Mouse (Mus musculus): ENCODE measurements around the gene Cbx4. TPM values are rescaled to one million over a fixed set of nuclear protein-coding genes. Genes with fewer than 3 reads are reported as not detected.
A peak's percentile ranks its signal among the peaks of the same experiment; 100 is the strongest.

Gene Cbx4
- polyA plus RNA-seq, 1 experiment from 2014 or later: 12.7 TPM

- under 1% methylated on average over 63 of the region's 63 CpGs for WGBS
- Histone ChIP-seq H3K4me3 (replicated peaks) (peak within 1 kb of the TSS; percentile 81), H3K9me3 (no peaks in the 10 kb centered on the region), H3K27me3 (peaks cover 82% of the 10 kb centered on the region), H3K4me2 (peak within 1 kb of the TSS; percentile 96), H3K9ac (peak within 1 kb of the TSS; percentile 88), H3K27ac (peak within 1 kb of the TSS; percentile 92), H3K4me1 (peaks cover 70% of the 10 kb centered on the region), H3K36me3 (replicated peaks) (peaks cover 10% of the 10 kb centered on the region)
- ATAC-seq (ENCODE audit: low FRiP score): peak; percentile 93
Measured at GRCm38 (mm10) chr11:119040600-119041324, 45.3 kb downstream of the Cbx4 start, which contains the start of gene Cbx8. Gene Cbx8 (minus strand): TSS chr11:119040969.

- H3K9ac ChIP-seq: peak overlapping the region; percentile 88
- H3K4me3 ChIP-seq (replicated peaks): peak overlapping the region; percentile 81
- peaks cover 76% of the 10 kb centered on the region for H3K4me1 ChIP-seq
- H3K4me2 ChIP-seq: peak overlapping the region; percentile 86
- 3% methylated on average over 21 of the region's 21 CpGs for WGBS
- peaks cover 10% of the 10 kb centered on the region for H3K36me3 ChIP-seq (replicated peaks)
- H3K27me3 ChIP-seq: peaks cover 82% of the 10 kb centered on the region
- no peaks in the 10 kb centered on the region for H3K9me3 ChIP-seq
- peak overlapping the region; percentile 92 for H3K27ac ChIP-seq
- ATAC-seq (ENCODE audit: low FRiP score): no peak
Measured at GRCm38 (mm10) chr11:119039732-119040512, 46.1 kb downstream of the Cbx4 start.

GRCm38 (mm10) chr11:119038744-119039484 is 47.1 kb downstream of the Cbx4 start:
- no peaks in the 10 kb centered on the region for H3K9me3 ChIP-seq
- H3K27me3 ChIP-seq: peaks cover 81% of the 10 kb centered on the region
- H3K4me1 ChIP-seq: peaks cover 79% of the 10 kb centered on the region
- peak overlapping the region; percentile 88; the same call in 1 of the 2 replicates for H3K9ac ChIP-seq
- ATAC-seq (ENCODE audit: low FRiP score): no peak
- WGBS: 27% methylated on average over 22 of the region's 22 CpGs
- H3K36me3 ChIP-seq (replicated peaks): peaks cover 10% of the 10 kb centered on the region
- H3K4me2 ChIP-seq: peak overlapping the region; percentile 86
- peak overlapping the region; percentile 16 for H3K4me3 ChIP-seq (replicated peaks)
- H3K27ac ChIP-seq: no peak overlapping the region

- no peaks in the 10 kb centered on the region for H3K9me3 ChIP-seq
- H3K27me3 ChIP-seq: peaks cover 76% of the 10 kb centered on the region
- H3K4me1 ChIP-seq: peaks cover 78% of the 10 kb centered on the region
- H3K9ac ChIP-seq: peak overlapping the region; percentile 67
- H3K36me3 ChIP-seq (replicated peaks): peaks cover 10% of the 10 kb centered on the region
- no peak for ATAC-seq (ENCODE audit: low FRiP score)
- H3K4me3 ChIP-seq (replicated peaks): peak overlapping the region; percentile 48
- no peak overlapping the region for H3K27ac ChIP-seq
- WGBS: 2% methylated on average over 18 of the region's 18 CpGs
- peak overlapping the region; percentile 83 for H3K4me2 ChIP-seq
Measured at GRCm38 (mm10) chr11:119037780-119038401, 48.1 kb downstream of the Cbx4 start.

- H3K4me2 ChIP-seq: peak overlapping the region; percentile 83
- H3K9me3 ChIP-seq: no peaks in the 10 kb centered on the region
- WGBS: under 1% methylated on average over 57 of the region's 57 CpGs
- H3K4me3 ChIP-seq (replicated peaks): peak overlapping the region; percentile 48
- ATAC-seq (ENCODE audit: low FRiP score): no peak
- H3K4me1 ChIP-seq: peaks cover 72% of the 10 kb centered on the region
- H3K9ac ChIP-seq: peak overlapping the region; percentile 67
- no peak overlapping the region for H3K27ac ChIP-seq
- H3K36me3 ChIP-seq (replicated peaks): peaks cover 10% of the 10 kb centered on the region
- peaks cover 68% of the 10 kb centered on the region for H3K27me3 ChIP-seq
Measured at GRCm38 (mm10) chr11:119036934-119037779, 48.9 kb downstream of the Cbx4 start.

GRCm38 (mm10) chr11:119036447-119036846 is 49.6 kb downstream of the Cbx4 start:
- Histone ChIP-seq H3K36me3 (replicated peaks) (peaks cover 10% of the 10 kb centered on the region), H3K27me3 (peaks cover 61% of the 10 kb centered on the region), H3K4me2 (peak overlapping the region; percentile 83), H3K27ac (no peak overlapping the region), H3K9me3 (no peaks in the 10 kb centered on the region), H3K4me1 (peaks cover 65% of the 10 kb centered on the region), H3K9ac (no peak overlapping the region), H3K4me3 (replicated peaks) (no peak overlapping the region)
- ATAC-seq (ENCODE audit: low FRiP score): no peak
- WGBS: under 1% methylated on average over 15 of the region's 15 CpGs

GRCm38 (mm10) chr11:119035686-119036165 is 50.3 kb downstream of the Cbx4 start:
- Histone ChIP-seq H3K4me1 (peaks cover 64% of the 10 kb centered on the region), H3K9ac (no peak overlapping the region), H3K9me3 (no peaks in the 10 kb centered on the region), H3K4me2 (peak overlapping the region; percentile 45; the same call in 1 of the 2 replicates), H3K27me3 (peaks cover 60% of the 10 kb centered on the region), H3K36me3 (replicated peaks) (peaks cover 12% of the 10 kb centered on the region), H3K27ac (no peak overlapping the region), H3K4me3 (replicated peaks) (peak overlapping the region; percentile 19)
- no peak for ATAC-seq (ENCODE audit: low FRiP score)
- WGBS: 1% methylated on average over 21 of the region's 21 CpGs

GRCm38 (mm10) chr11:119035094-119035685 is 50.8 kb downstream of the Cbx4 start:
- Histone ChIP-seq H3K4me1 (peaks cover 63% of the 10 kb centered on the region), H3K4me2 (peak overlapping the region; percentile 45; the same call in 1 of the 2 replicates), H3K27me3 (peaks cover 60% of the 10 kb centered on the region), H3K4me3 (replicated peaks) (peak overlapping the region; percentile 19), H3K9me3 (no peaks in the 10 kb centered on the region), H3K36me3 (replicated peaks) (peaks cover 18% of the 10 kb centered on the region), H3K27ac (no peak overlapping the region), H3K9ac (no peak overlapping the region)
- no peak for ATAC-seq (ENCODE audit: low FRiP score)
- WGBS: 2% methylated on average over 21 of the region's 21 CpGs

- 1% methylated on average over 19 of the region's 19 CpGs for WGBS
- Histone ChIP-seq H3K9me3 (no peaks in the 10 kb centered on the region), H3K27me3 (peaks cover 59% of the 10 kb centered on the region), H3K4me1 (peaks cover 57% of the 10 kb centered on the region), H3K27ac (no peak overlapping the region), H3K9ac (no peak overlapping the region), H3K4me3 (replicated peaks) (peak overlapping the region; percentile 23; the same call in 1 of the 2 replicates), H3K36me3 (replicated peaks) (peaks cover 23% of the 10 kb centered on the region), H3K4me2 (peak overlapping the region; percentile 45)
- ATAC-seq (ENCODE audit: low FRiP score): no peak
Measured at GRCm38 (mm10) chr11:119034635-119035034, 51.4 kb downstream of the Cbx4 start.

- ATAC-seq (ENCODE audit: low FRiP score): peak; percentile 54
- H3K4me3 ChIP-seq (replicated peaks): peak overlapping the region; percentile 23; the same call in 1 of the 2 replicates
- peaks cover 25% of the 10 kb centered on the region for H3K36me3 ChIP-seq (replicated peaks)
- H3K27ac ChIP-seq: no peak overlapping the region
- no peak overlapping the region for H3K9ac ChIP-seq
- H3K9me3 ChIP-seq: no peaks in the 10 kb centered on the region
- H3K4me2 ChIP-seq: peak overlapping the region; percentile 45
- H3K4me1 ChIP-seq: peaks cover 56% of the 10 kb centered on the region
- WGBS: under 1% methylated on average over 26 of the region's 26 CpGs
- peaks cover 52% of the 10 kb centered on the region for H3K27me3 ChIP-seq
Measured at GRCm38 (mm10) chr11:119033874-119034558, 52.0 kb downstream of the Cbx4 start.
